Mouse (Mus musculus) large intestine, adult 2 months (tissue): ENCODE data around the gene Slc10a1. TPM values are rescaled to one million over a fixed set of nuclear protein-coding genes. Genes with fewer than 3 reads are reported as not detected.
"Not testable (repeated sequence)": the region's sequence is repeated elsewhere in the genome, so short reads cannot be mapped to it uniquely, and the experiment has no call there.

ENCODE experiments used
- DNase-seq: peaks from one replicate; pipeline ENCODE4 v3.0.0-alpha.2; 2012; ENCODE audit warnings: low read depth, low spot score
- WGBS: fragments of 180-500 bp; shearing (Covaris S2); methylation state at CpG from one replicate; pipeline ENCODE4 v1.1.7; 2018; 5-methylcytosine and 5-hydroxymethylcytosine counted together
- polyA plus RNA-seq: library from polyadenylated mRNA; depleted of rRNA; stranded (reverse); fragments of >200 nt; gene quantifications from 2 replicates; pipeline ENCODE4 v1.2.3, GENCODE M21; 2012

The Slc10a1 gene
- polyA plus RNA-seq, 1 experiment, result not detected

GRCm38 (mm10) chr12:80970181-80970705 is 1.7 kb upstream of the Slc10a1 start:
- no peak for DNase-seq
- 78% methylated on average over 8 of the region's 8 CpGs for WGBS

- 76% methylated on average over 9 of the region's 9 CpGs for WGBS
- no peak for DNase-seq
These were observed 587 bp downstream of the Slc10a1 start for GRCm38 (mm10) chr12:80967918-80968317.

GRCm38 (mm10) chr12:80966059-80966838 is 2.3 kb downstream of the Slc10a1 start:
- DNase-seq, result no peak
- WGBS, result 62% methylated on average over 11 of the region's 11 CpGs

GRCm38 (mm10) chr12:80962566-80962965 is 5.9 kb downstream of the Slc10a1 start:
- DNase-seq, result no peak
- 75% methylated on average over 4 of the region's 4 CpGs for WGBS

GRCm38 (mm10) chr12:80957961-80958360 is 10.5 kb downstream of the Slc10a1 start:
- 78% methylated on average over 4 of the region's 4 CpGs for WGBS
- no peak for DNase-seq

GRCm38 (mm10) chr12:80956039-80956438 is 12.5 kb downstream of the Slc10a1 start:
- WGBS, result 79% methylated on average over 3 of the region's 3 CpGs

GRCm38 (mm10) chr12:80952526-80952925 is 16.0 kb downstream of the Slc10a1 start:
- 75% methylated on average over 1 of the region's 1 CpGs for whole genome bisulfite sequencing
- no peak for DNase-seq

More at GRCm38 (mm10) chr12:80956039-80956438, 12.5 kb downstream of the Slc10a1 start:
- DNase-seq, result no peak

GRCm38 (mm10) chr12:80951640-80952219 is 16.8 kb downstream of the Slc10a1 start:
- DNase-seq, result no peak
- WGBS, result 92% methylated on average over 3 of the region's 3 CpGs

GRCm38 (mm10) chr12:80949603-80950002 is 18.9 kb downstream of the Slc10a1 start:
- WGBS, result 83% methylated on average over 16 of the region's 16 CpGs
- DNase-seq, result not testable (repeated sequence)

- DNase-seq, result no peak
- 91% methylated on average over 18 of the region's 18 CpGs for WGBS
These were observed 20.3 kb downstream of the Slc10a1 start for GRCm38 (mm10) chr12:80948202-80948601.

- under 1% methylated on average over 47 of the region's 47 CpGs for WGBS
These were observed 22.5 kb downstream of the Slc10a1 start for GRCm38 (mm10) chr12:80945996-80946355.

GRCm38 (mm10) chr12:80945334-80945995 is 23.0 kb downstream of the Slc10a1 start, which contains the start of gene Srsf5:
Gene Srsf5, plus strand, starts transcription at chr12:80945504.
- under 1% methylated on average over 57 of the region's 57 CpGs for WGBS
- no peak for DNase-seq

More at GRCm38 (mm10) chr12:80945996-80946355, 22.5 kb downstream of the Slc10a1 start:
- no peak for DNase-seq

GRCm38 (mm10) chr12:80944963-80945333 is 23.6 kb downstream of the Slc10a1 start:
- WGBS, result under 1% methylated on average over 9 of the region's 9 CpGs
- DNase-seq, result not testable (repeated sequence)

- WGBS, result 94% methylated on average over 4 of the region's 4 CpGs
- no peak for DNase-seq
These were observed 24.3 kb downstream of the Slc10a1 start for GRCm38 (mm10) chr12:80944204-80944603.

- WGBS, result 73% methylated on average over 3 of the region's 3 CpGs
- no peak for DNase-seq
These were observed 25.1 kb downstream of the Slc10a1 start for GRCm38 (mm10) chr12:80943395-80943794.

GRCm38 (mm10) chr12:80941886-80942285 is 26.6 kb downstream of the Slc10a1 start:
- 78% methylated on average over 3 of the region's 3 CpGs for WGBS
- no peak for DNase-seq

GRCm38 (mm10) chr12:80939165-80939564 is 29.3 kb downstream of the Slc10a1 start:
- 67% methylated on average over 4 of the region's 4 CpGs for WGBS
- DNase-seq, result no peak

GRCm38 (mm10) chr12:80938642-80939041 is 29.9 kb downstream of the Slc10a1 start:
- no peak for DNase-seq
- 9% methylated on average over 5 of the region's 5 CpGs for WGBS

- 27% methylated on average over 9 of the region's 9 CpGs for WGBS
- DNase-seq, result no peak
These were observed 31.0 kb downstream of the Slc10a1 start for GRCm38 (mm10) chr12:80937331-80938029.

GRCm38 (mm10) chr12:80936751-80937150 is 31.8 kb downstream of the Slc10a1 start:
- DNase-seq, result no peak
- 43% methylated on average over 2 of the region's 2 CpGs for WGBS
